Mouse (Mus musculus): Measurements from ENCODE around the gene Mitf.

Gene Mitf

DNA sequence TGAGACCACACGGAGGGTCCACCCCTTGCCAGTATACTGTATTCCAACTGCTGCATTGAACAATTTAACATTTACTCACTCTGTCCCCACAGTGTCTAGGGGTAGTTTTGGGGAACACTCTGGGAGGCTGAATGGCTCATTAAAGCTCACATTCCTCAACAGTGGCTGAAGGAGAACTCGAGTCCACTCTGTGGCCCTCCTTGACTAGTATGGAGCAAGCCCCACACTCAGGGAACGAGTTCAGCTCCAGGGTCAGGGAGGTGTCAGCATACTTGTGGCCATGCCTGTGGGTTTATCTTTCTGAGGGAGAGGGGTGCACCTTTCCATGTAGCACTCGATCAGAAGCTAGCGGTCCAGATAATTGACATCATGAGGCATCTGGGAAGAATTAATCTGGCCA is 130.3 kb downstream of the Mitf start:
- no peak for DNase-seq (ENCODE audit: extremely low read depth, insufficient read length, low spot score)

DNA sequence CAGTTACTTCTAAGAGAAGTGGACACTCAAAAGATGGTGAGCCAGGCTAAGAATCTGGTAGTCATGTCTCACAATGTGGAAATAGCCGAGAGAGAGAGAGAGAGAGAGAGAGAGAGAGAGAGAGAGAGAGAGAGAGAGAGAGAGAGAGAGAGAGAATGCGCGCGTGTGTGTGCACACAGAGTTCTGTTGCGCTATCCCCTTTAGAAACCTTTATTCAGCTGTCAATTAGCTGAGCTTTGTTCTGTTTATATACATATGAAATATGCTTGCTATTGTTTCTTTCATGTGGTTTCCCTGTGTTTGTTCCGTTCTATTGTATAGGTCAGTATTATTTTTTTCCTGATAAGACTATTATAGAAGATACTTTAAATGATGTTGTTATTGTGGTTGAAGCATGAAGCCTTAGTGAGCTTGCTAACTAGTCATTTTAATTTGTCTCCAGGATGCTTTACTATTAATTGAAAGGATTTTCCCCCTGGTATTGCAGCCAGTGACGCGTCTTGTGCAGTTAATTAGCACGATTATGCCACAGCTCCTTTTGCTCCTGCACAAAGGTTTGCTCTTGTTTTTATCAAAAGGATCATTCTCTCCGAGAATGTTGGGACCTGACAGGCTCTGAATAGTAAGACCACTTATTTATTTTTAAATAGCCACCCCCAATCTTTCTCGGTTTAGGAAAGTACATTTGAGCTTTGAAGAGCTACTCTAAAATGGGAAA is 131.2 kb downstream of the Mitf start:
- no peak for DNase-seq (ENCODE audit: extremely low read depth, insufficient read length, low spot score)

DNA sequence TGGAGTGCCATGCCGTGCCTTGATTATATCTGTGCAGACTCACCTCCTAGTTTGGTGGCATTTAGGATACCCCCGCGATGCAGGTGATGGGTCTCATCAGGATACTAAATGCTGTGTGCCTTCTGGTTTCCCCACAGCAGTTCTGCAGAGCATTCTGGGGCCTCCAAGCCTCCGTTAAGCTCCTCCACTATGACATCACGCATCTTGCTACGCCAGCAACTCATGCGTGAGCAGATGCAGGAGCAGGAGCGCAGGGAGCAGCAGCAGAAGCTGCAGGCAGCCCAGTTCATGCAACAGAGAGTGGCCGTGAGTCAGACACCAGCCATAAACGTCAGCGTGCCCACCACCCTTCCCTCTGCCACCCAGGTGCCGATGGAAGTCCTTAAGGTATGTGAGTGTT is 134.1 kb downstream of the Mitf start:
- DNase-seq (ENCODE audit: extremely low read depth, insufficient read length, low spot score) = no peak

DNA sequence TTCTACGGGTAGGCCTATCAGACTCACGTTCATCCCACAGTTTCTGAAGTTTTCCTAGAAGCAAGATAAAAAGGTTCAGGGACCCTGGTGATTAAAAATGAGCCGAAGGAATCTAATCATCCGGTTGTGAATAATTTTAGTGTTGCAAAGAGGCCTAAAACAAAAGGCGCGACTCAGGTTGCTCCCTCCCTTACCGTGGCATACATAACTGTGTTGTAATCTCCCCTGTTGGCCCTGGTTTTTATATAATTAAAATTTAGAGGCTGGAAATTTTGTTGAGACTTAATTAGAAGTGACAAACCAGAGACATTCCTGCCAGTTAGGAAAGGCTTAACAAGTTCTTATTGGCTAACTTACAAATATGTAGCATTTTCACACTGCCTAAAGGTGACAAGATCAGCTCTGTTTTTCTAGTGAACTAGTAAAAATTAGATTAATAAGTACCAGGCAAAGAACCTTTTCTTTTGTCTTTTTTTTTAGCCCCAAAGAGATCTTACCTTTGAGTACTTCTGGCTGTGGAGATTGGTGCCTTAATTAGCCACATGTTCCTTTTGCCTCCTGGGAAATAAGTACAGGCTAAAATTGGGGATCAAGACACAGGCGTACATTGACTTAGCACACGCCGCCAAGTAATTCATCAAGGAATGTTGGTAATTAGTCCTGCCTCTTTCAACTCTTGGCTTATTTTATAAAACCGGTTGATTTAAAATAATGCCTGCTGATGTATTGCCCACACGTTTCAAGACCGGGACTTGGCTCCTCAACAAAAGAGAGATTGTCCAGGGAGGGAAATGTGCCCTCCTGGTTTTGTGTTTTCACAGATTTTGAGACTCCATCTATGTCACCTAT is 143.4 kb downstream of the Mitf start:
- no peak for DNase-seq (ENCODE audit: extremely low read depth, insufficient read length, low spot score)

DNA sequence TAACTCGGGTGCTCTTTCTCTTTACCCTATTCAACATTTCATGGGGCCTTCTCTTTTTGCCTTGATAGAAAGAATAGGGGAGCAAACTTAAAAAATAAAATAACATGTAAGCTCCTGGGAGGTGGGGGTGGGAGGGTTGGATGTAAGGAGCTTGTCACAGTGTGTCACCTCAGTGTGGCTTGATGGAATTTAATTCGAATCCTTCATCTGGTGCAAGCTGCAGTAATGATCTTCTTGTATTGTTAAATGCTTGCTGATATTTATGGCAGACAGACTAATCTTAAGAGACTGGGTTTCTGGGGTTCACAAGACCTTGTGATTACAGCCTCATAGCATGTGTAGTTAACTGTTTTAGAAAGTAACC is 144.0 kb downstream of the Mitf start:
- DNase-seq (ENCODE audit: extremely low read depth, insufficient read length, low spot score) = no peak

DNA sequence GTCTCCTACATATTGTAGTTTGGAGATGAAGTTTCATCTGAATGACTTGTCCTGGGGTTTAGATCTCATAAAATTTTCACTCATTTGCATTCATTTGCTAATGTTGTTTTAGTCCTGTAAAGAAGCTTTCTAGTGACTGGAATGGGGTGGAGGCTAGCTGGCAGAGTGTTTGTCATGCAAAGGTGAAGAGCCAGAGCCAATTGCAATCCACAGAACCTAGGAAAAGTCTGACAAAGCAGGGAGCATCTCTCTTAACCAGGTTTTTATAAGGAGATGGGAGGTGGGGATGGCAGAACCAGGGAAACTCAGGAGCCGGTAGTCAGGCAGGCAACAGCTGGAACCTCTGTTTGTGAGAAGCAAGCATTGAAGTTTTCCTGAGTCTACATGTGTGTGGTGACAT is 144.9 kb downstream of the Mitf start:
- DNase-seq (ENCODE audit: extremely low read depth, insufficient read length, low spot score) = no peak

DNA sequence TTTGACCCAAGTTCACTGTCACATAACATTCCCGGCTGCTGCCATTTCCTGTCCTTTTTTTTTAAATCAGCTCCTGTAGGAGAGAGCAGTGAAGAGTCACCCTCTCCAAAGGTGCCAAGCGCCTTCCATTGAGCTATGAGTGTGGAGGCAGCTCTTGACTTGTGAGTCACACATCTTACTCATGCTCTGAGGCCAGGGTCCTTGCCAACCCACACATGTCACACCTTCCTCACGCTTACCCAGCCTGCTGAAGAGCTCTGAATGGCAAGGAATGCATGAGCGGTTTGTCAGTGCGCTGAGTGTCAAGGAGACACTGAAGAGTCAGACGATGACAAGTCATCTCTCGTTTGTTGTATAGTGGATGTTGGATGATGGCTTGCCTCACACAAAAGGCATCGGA is 146.0 kb downstream of the Mitf start:
- peak; percentile 81 for DNase-seq (ENCODE audit: extremely low read depth, insufficient read length, low spot score)

DNA sequence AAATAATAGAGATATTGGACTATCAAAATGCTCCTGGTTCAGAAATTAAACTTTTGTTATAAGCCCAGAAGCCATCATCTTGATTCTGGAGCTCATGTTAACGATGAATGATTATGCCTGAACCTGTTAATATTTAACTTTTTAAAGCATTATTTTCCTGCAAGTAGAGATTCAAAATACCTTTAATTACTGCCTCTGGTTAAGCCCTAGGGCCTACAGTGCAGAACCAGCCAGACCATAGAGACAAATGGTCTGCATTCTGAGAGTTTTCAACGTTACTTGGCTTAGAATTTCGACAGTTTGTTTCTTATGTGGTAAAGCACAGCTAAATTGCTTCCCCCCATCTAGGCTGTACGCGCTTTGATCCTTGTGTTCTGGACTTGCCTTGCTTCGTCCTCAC is 149.3 kb downstream of the Mitf start:
- DNase-seq (ENCODE audit: extremely low read depth, insufficient read length, low spot score) = no peak

DNA sequence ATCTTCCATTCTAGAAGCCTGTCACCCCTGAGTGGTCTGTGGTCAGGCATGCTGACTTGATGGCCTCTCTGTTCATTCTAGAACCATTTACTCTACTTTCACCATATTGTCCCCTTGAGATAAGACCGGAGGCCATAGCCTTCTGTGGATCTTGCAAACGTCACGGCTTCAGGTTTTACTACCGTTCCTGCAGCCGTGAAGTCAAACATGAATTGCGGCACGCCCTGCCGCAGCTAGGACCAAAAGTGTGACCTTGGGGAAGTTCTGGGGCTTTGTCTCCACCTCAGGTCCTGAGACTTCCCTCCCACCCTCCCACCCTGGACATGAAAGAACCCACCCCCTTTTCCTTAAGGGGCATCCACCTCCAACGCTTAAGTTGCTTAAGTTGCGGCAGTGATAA is 149.8 kb downstream of the Mitf start:
- no peak for DNase-seq (ENCODE audit: extremely low read depth, insufficient read length, low spot score)

DNA sequence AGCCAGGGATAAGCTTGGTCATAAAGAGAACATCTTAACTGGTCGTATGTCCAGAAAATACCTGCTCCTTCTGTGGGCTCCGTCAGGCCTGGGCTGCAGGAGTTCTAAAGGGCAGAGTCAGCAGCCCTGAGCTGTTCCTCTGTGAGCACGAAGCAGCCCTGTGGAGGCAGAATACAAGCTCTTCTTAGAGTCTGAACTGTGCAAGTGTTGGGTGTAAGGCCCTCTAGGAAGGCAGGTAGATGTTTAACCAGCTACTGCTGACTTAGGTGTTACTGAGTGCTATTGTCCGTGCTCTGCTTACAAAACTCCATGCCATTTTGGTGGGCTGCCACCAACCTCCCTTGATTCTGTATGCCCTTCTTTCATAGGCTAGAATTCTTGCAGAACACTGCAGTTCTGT is 151.4 kb downstream of the Mitf start:
- DNase-seq (ENCODE audit: extremely low read depth, insufficient read length, low spot score) = no peak

DNA sequence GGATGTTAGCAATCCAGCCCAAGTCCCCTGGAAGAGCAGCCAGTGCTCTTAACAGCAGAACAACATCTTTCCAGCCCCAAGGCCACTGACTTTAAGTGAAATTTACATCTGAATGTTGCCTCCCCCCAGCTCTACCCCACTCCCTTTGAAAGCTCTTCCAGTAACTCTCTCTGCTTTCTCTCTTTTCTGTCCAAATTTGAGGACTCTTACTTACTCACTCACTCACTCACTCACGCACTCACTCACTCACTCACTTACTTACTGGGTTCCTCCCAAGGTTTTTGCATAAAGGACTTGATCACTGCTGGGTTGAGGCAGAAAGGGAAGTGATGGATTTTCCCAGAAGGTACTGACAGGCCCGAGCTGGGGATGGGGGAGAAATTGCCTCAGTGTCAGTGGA is 154.9 kb downstream of the Mitf start:
- DNase-seq (ENCODE audit: extremely low read depth, insufficient read length, low spot score) = peak; percentile 5

DNA sequence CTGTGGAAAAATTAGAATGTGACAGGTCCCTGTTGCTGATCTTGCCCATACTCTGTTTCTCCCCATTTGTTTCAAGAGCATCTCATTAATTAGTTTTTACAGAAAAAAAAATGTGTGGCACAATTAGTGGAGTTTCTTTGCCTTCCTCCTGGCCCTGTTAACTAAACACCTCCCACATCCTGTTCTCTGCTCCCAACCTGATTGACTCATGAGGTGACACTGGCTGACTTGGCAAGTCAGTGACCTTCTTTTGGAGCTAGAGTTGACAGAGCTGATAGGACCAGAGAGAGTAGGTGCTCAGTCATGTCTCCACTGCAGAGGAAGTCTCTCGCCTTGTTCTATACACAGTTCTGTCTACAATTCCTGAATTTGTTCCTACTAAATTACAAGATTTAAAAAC is 155.5 kb downstream of the Mitf start:
- DNase-seq (ENCODE audit: extremely low read depth, insufficient read length, low spot score) = peak; percentile 24

DNA sequence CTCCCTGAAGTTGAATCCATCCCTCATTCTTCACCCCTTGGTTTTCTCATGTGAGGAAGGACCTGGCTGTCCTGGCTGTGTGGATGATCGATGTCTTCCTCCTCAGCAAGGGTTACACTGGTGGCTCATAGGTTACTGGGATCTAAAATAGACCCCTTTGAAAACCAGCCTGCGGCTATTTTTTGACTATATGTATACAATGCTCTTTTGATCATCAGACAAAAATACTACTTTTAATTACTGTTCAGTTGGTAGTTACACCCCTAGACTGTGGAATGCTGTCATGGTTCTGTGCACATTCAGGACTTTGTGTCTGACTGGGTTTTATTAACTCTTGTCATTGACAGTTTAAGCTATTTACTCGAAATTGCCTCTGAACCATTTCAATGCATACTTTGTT is 157.9 kb downstream of the Mitf start:
- DNase-seq (ENCODE audit: extremely low read depth, insufficient read length, low spot score) = no peak

DNA sequence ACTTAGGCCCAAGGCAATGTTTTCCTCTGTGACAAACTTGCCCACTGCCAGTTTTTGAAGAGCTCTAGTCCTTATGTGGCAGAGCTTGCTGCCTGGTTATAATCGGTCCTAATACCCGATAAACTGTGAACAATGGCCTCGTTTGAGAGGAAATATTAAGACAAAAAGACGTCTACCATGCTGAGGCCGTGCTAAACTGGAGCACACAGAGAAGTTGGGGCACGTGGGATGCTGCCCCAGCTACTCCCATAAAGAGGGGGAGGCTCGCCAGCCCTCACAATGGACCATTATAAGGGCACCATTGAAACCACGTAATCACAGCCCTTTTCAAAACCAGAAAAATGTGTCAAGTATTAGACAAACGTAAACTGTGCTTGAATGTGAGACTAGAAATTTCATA is 174.8 kb downstream of the Mitf start:
- DNase-seq (ENCODE audit: extremely low read depth, insufficient read length, low spot score) = no peak

DNA sequence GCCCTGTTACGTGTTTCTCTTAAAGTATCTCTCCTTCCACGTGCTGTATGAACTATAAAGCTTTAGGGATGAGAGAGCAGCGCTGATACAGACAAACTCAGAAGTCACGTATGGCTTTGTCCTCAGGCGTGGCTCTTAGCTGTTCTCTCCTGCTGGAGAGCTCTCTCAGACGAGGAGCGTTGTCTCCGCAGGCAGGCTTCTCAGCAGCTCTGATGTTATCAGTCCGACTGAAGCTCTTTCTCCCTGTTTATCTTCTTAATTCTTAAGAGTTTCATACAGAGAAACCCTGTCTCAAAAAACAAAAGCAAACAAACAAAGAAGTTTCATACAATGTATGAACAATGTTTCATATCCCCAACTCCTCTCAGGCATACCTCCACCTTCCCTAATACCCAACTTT is 178.8 kb downstream of the Mitf start:
- DNase-seq (ENCODE audit: extremely low read depth, insufficient read length, low spot score) = no peak

DNA sequence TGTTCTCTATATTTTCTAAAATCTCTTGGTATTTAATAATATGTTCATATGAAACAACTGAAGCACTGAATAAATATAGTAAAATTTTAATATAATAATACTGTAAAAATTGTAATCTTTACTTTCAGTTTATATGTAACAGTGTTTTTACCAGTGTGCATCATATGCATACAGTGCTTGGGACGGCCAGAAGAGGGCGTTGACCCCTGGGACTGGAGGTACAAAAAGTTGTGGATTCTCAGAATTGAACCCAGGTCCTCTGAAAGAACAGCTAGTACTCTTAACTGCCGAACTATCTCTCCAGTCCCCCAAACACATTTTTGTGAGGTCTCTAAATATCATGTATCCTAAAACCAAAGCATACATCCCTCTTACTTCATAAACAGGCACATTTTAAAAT is 179.6 kb downstream of the Mitf start:
- no peak for DNase-seq (ENCODE audit: extremely low read depth, insufficient read length, low spot score)

DNA sequence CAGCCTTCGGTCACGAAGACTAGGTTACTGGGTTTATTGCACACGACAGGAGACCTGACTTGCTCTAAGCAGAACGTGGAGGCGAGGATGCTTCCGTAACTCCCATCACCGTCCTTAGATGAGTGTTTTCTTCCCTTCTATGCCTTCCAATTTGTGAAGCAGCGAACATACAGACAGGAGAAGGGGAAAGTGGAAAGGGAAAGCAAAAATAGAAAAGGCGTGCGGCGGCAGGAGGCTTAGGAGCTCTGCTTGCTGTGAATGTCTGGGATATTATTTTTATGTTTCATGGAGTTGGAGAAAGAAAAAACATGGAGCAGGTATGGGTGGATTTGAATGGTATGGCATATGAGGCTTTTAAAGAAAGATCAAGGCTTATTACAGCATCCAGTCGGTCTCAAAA is 186.7 kb downstream of the Mitf start:
- no peak for DNase-seq (ENCODE audit: extremely low read depth, insufficient read length, low spot score)

DNA sequence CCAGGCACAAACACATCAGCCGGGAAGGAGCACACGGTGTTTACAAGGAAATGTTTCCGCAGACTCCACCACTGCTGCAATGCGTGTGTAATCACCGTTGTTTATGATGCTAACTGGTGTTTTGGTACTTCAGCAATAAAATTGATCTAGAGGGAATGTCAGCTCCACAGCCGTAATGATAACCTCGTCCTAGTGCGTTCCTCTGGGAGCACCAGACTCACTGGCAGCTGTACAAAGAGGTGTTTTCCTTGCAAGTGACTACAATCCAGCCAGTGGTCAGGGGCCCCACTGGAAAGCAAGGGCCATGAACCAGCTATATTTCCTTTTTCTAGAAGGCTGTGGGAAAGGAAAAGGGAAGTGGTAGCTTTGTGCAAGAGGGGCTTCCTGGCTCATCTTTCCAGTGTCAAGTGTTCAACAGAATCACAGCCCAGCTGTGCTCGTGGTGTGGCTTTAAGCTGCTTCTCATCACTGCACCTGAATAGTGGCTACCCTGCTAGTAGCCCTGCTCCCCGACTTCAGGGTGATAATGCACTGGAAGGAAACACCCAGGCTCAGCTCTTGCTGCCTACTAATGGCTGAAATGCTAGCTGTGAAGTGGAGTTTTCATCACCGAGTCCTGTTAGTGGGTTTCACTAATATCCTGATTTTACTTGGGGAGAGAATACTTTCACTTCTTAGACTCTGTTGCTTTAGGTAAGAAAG is 188.9 kb downstream of the Mitf start:
- no peak for DNase-seq (ENCODE audit: extremely low read depth, insufficient read length, low spot score)

DNA sequence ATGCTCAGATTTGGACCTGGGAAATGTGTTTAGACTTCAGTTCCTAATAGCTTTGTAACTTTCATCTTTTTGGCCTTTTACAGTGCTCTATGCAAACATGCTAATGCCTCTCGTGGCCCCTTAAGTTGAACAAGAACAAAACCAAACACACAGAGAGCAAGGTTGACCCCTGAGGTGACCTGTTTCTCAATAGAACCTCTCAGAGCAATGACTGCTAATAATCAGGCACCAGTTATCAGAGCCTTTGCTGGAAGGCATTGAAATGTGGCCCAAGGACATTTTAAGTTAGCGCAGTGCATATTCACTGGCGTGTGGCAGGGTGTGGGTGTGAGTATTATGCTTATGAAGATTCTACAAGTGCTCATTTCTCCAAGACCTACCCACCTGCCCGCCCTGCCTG is 194.7 kb downstream of the Mitf start:
- DNase-seq (ENCODE audit: extremely low read depth, insufficient read length, low spot score) = no peak

DNA sequence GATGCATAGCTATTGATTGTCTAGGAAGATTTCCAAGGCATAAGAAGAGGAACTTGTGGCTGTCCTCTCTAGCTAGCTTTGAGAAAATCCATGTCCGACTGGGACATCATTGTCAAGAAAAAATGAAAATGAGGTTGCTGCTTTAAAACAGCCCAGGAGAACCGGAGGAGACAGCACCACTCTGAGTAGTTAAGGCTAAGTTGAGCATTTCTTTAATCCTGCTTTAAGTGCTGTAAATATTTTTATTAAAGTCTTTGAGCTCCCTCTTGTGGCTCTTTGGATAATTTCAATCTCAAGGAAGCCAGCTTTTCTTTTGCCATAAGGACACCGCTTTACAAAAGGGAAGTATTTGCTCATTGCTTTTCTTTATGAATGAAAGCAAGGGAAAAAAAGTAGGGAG is 196.3 kb downstream of the Mitf start:
- DNase-seq (ENCODE audit: extremely low read depth, insufficient read length, low spot score) = peak; percentile 7

DNA sequence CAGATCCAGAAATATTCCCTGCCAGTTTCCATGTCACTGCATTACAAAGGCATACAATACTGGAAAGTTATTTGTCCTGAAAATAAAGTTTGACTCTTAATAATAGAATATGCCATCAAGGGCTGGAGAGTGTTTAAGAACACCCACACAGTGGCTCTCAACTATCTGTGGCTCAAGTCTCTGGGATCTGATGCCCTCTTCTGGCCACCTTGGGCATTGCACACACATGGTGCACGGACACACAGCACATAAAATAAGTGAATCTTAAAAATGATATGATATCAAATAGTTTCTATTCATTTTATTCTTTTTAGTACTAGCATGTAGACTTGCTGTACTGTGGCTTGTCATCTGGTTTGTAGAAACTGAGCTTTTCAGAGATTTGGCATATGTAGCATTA is 198.7 kb downstream of the Mitf start:
- DNase-seq (ENCODE audit: extremely low read depth, insufficient read length, low spot score) = no peak

DNA sequence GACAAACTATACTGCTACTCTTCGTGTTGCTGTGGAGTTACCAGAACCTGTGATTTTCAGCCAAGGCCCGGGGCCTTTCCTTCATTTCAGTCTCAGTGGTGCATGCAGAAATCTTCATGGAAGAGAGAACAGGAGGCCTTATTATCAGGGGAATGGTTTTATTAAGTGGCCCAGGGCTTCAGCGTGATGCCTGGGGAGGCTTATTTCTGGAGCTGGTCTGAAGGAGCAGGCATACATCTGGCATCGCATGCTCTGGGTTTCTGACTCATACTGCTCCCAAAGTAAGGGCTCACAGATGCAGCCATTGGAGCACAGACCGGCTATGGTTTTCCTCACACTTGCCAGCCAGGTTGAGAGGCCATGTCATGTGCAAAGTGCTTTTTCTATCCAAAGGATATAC is 208.2 kb downstream of the Mitf start:
- DNase-seq (ENCODE audit: extremely low read depth, insufficient read length, low spot score) = no peak

All from 3134 (cell line).